Mouse (Mus musculus) small intestine, adult 2 months (tissue): ENCODE measurements around the gene Sema5a. TPM values are rescaled to one million over a fixed set of nuclear protein-coding genes. Genes with fewer than 3 reads are reported as not detected.

Experiments
- H3K27ac ChIP-seq: fragments of 200-500 bp; 2 replicates; pipeline ENCODE4 v1.5.1; 2012; ENCODE audit warnings: low read depth, low read length, control low read depth, inconsistent platforms; ENCODE audit not compliant: insufficient read depth
- H3K27me3 ChIP-seq: fragments of 200-500 bp; 2 replicates; pipeline ENCODE4 v1.6.1; 2012; ENCODE audit warnings: mild to moderate bottlenecking, moderate library complexity, low read length, inconsistent platforms; ENCODE audit not compliant: control insufficient read depth, insufficient read depth
- H3K36me3 ChIP-seq: fragments of 200-500 bp; 2 replicates; pipeline ENCODE4 v1.6.1; 2012; ENCODE audit warnings: mild to moderate bottlenecking, low read length, control low read depth, inconsistent platforms; ENCODE audit not compliant: control insufficient read depth, insufficient read depth
- H3K4me1 ChIP-seq: fragments of 200-500 bp; 2 replicates; pipeline ENCODE4 v1.6.1; 2012; ENCODE audit warnings: low read length, inconsistent platforms, mixed read lengths; ENCODE audit not compliant: control insufficient read depth, insufficient read depth, insufficient read length
- H3K4me3 ChIP-seq: fragments of 200-500 bp; 2 replicates; pipeline ENCODE4 v1.5.1; 2012; ENCODE audit warnings: low read depth, mild to moderate bottlenecking, control low read depth, inconsistent platforms, low read length, moderate library complexity
- CTCF ChIP-seq: fragments of 200-500 bp; IDR thresholded peaks from 2 replicates; pipeline ENCODE4 v1.5.1; 2012; ENCODE audit warnings: low read depth, mild to moderate bottlenecking, control low read depth, inconsistent platforms, low read length, moderate library complexity, mixed read lengths; ENCODE audit not compliant: insufficient replicate concordance, insufficient read length; ENCODE audit errors: extremely low read depth
- POLR2A ChIP-seq: fragments of 200-500 bp; IDR thresholded peaks from 2 replicates; pipeline ENCODE4 v1.6.1; 2012; ENCODE audit warnings: low read depth, mild to moderate bottlenecking, control low read depth, inconsistent platforms, low read length, moderate library complexity
- WGBS: fragments of 180-500 bp; shearing (Covaris S2); methylation state at CpG from one replicate; pipeline ENCODE4 v1.1.7; 2018; 5-methylcytosine and 5-hydroxymethylcytosine counted together
- polyA plus RNA-seq: library from polyadenylated mRNA; depleted of rRNA; stranded (reverse); fragments of >200 nt; gene quantifications from 2 replicates; pipeline ENCODE4 v1.2.3, GENCODE M21; 2012

Gene Sema5a
- polyA plus RNA-seq, 1 experiment, result 18.7 TPM

GRCm38 (mm10) chr15:32416291-32416690 is 171.7 kb downstream of the Sema5a start:
- no peak for TF ChIP-seq POLR2A
- TF ChIP-seq CTCF, result no peak
- H3K4me3 ChIP-seq, result no peak overlapping the region
- peaks cover 2% of the 10 kb centered on the region; the same call in 1 of the 2 replicates for H3K4me1 ChIP-seq
- H3K36me3 ChIP-seq, result peaks cover 4% of the 10 kb centered on the region; the same call in 1 of the 2 replicates
- WGBS, result 74% methylated on average over 2 of the region's 2 CpGs
- H3K27me3 ChIP-seq, result no peaks in the 10 kb centered on the region
- H3K27ac ChIP-seq, result no peak overlapping the region

DNA sequence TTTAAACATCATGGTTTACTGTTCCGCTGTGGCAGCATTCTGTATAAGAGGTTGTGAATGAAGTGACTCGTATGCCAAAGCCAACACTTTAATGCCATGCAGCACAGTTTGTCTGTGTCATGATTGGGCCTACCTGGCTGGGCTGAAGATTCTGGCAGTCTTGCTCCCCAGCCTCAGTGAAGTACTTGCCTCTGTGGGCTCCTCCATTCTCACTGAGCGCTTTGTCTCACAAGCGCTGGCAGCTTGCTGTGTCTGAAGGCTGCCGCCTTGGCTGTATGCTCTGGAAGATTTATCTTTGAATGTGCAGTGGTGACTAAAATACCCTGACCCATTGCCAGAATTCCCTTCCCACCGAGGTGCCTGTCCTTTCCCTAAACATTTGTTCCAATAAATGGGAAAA is 178.0 kb downstream of the Sema5a start:
- H3K27ac ChIP-seq, result no peak overlapping the region
- no peak for TF ChIP-seq CTCF
- no peak for TF ChIP-seq POLR2A
- WGBS, result 78% methylated on average over 6 of the region's 6 CpGs
- H3K36me3 ChIP-seq, result peaks cover 4% of the 10 kb centered on the region; the same call in 1 of the 2 replicates
- no peak overlapping the region for H3K4me3 ChIP-seq
- H3K4me1 ChIP-seq, result no peaks in the 10 kb centered on the region
- no peaks in the 10 kb centered on the region for H3K27me3 ChIP-seq

DNA sequence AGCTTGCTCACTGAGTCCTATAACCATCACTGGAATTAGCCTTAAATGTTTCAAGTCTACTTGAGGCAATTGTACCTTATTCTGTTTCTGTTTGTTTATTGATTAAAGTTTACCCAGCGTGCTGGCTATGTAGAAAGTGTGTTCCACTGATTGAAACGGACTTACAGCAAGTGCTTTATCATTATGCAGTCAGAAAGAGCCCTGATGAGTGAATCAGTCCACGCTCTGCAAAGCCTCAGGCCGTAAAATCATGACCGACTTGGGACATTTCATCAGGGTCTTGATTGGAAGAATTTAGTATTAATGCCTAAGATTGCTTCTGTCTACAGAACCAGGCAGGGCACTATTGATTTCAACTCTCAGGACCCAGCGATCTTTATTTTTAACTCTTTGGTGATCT is 178.5 kb downstream of the Sema5a start:
- H3K27ac ChIP-seq, result no peak overlapping the region
- TF ChIP-seq CTCF, result no peak
- no peak for TF ChIP-seq POLR2A
- no peaks in the 10 kb centered on the region for H3K27me3 ChIP-seq
- no peak overlapping the region for H3K4me3 ChIP-seq
- no peaks in the 10 kb centered on the region for H3K4me1 ChIP-seq
- 66% methylated on average over 6 of the region's 6 CpGs for WGBS
- peaks cover 4% of the 10 kb centered on the region; the same call in 1 of the 2 replicates for H3K36me3 ChIP-seq

DNA sequence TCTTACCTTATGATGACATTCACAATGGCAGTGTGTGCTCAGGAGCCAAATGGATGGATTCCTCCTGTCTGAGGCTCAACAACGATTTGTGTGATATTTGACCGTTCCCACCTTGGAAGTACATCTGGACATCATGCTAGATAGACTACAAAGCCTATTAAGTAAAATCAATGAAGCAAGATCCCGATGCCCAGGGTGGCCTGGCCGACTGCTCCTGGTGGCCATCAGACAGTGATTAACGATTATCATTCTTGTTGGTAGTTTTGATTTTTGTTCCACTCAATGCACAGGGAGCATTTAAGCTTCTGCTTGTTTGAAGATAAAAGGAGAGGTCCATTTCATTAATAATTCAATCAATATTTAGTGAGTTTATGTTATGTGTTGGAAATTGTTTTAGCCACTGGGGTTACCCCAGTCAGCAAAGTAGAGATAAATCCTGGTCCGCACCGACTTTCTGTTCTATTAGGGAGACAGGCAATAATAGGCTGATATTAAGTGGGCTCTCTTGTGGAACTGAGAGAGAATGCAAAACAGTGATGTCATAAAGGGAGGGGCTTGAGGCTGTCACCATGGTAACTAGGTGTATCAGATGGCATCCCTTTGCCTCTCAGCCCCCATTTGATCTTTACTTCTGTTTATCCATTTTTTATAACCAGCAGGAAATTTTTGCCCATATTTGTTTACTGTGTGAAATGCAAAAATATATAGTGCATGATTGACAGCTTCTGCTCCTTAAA is 182.7 kb downstream of the Sema5a start:
- Histone ChIP-seq H3K27ac (no peak overlapping the region), H3K27me3 (no peaks in the 10 kb centered on the region), H3K4me1 (no peaks in the 10 kb centered on the region), H3K4me3 (no peak overlapping the region), H3K36me3 (no peaks in the 10 kb centered on the region)
- TF ChIP-seq CTCF (no peak), POLR2A (no peak)
- WGBS, result 81% methylated on average over 7 of the region's 7 CpGs

DNA sequence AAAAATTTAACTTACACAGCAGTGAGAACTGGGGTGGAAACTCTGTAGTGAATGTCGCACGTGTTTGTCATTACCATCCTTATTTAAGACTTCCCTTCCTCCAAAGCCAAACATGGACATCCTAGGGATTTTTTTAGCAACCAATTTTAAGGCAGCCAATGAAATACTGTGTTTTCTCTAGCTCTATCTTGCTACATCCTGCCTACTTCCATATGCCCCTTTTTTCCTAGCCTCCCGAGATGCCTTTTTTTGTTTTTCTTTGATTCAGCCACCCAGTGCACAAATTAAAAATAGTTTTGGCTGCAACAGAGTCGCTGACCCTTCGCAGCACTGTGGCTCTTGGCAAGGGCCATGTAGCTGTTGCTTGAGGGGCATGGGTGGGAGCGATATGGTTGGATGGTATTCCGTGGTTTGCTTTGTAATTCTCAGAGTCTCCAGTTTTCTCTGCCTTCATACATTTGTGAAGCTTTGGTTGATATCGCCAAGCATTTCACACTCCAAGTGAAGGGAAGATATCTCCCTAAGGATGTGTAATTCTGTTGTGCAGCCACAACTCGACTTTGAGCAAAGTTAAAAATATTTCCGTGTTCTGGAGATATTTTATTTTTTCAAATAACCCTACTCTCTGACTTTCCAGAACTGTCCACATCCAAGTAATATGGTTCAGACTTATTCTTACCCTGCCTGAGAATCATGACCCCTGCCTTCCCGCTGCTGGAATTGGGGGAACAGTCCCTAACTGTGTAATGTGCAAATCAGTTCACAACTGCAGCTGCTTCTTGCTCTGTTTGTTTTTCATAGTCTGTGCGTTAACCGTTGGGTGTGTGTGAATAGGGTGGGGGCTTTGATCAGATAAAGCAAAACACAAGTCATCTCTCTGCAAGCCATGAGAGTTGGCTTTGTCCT is 188.6 kb downstream of the Sema5a start:
- Histone ChIP-seq H3K27me3 (no peaks in the 10 kb centered on the region), H3K4me1 (no peaks in the 10 kb centered on the region), H3K27ac (no peak overlapping the region), H3K36me3 (no peaks in the 10 kb centered on the region), H3K4me3 (no peak overlapping the region)
- TF ChIP-seq CTCF (no peak), POLR2A (no peak)
- 74% methylated on average over 13 of the region's 13 CpGs for WGBS

GRCm38 (mm10) chr15:32433833-32434155 is 189.2 kb downstream of the Sema5a start:
- Histone ChIP-seq H3K36me3 (no peaks in the 10 kb centered on the region), H3K4me1 (no peaks in the 10 kb centered on the region), H3K4me3 (no peak overlapping the region), H3K27ac (no peak overlapping the region), H3K27me3 (no peaks in the 10 kb centered on the region)
- TF ChIP-seq POLR2A, result no peak

DNA sequence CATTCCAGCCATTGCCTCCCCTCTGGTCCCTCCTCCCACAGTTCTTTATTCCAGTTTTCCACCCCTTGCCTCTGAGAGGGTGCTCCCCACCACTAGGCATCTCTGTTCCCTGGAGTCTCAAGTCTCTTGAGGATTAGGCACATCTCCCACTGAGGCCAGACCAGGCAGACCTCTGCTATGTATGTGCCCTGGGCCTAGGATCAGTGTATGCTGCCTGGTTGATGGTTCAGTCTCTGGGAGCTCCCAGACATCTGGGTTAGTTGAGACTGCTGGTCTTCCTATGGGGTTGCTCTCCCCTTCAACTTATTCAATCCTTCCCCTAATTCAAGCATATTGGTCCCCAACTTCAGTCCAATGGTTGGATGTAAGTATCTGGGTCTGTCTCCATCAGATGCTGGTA is 189.7 kb downstream of the Sema5a start:
- H3K27me3 ChIP-seq, result no peaks in the 10 kb centered on the region
- no peaks in the 10 kb centered on the region for H3K36me3 ChIP-seq
- TF ChIP-seq POLR2A, result no peak
- no peak for TF ChIP-seq CTCF
- no peak overlapping the region for H3K4me3 ChIP-seq
- H3K4me1 ChIP-seq, result no peaks in the 10 kb centered on the region
- H3K27ac ChIP-seq, result no peak overlapping the region
